Mouse (Mus musculus) liver, embryonic 14.5 days (tissue): Measurements from ENCODE around the gene Gabbr2. TPM values are rescaled to one million over a fixed set of nuclear protein-coding genes. Genes with fewer than 3 reads are reported as not detected.

Source experiments
- ATAC-seq: fragments of 200-750 bp; cut with Nextera tagmentation; 2 replicates; pipeline ENCODE4 v1.8.0; 2017; ENCODE audit warnings: moderate number of reproducible peaks, mild to moderate bottlenecking, moderate library complexity; ENCODE audit not compliant: insufficient read depth
- DNase-seq, 3 experiments: peaks; one replicate each; pipeline ENCODE4 v3.0.0-alpha.2; 2012 to 2013; ENCODE audit warnings: low read depth in 3 of 3, low spot score in 3 of 3
- H3K27ac ChIP-seq: fragments of 300-500 bp; sonication (generic); 2 replicates; pipeline ENCODE4 v1.5.1; 2014; ENCODE audit warnings: moderate library complexity, mild to moderate bottlenecking, control low read depth, inconsistent platforms
- H3K27me3 ChIP-seq: fragments of 300-500 bp; sonication (generic); 2 replicates; pipeline ENCODE4 v1.6.1; 2014; ENCODE audit warnings: mild to moderate bottlenecking, low read length, moderate library complexity; ENCODE audit not compliant: control insufficient read depth, insufficient read depth
- H3K36me3 ChIP-seq: fragments of 300-500 bp; sonication (generic); replicated peaks from 2 replicates; pipeline ENCODE4 v1.6.1; 2014; ENCODE audit warnings: low read depth; ENCODE audit not compliant: control insufficient read depth, insufficient read depth
- H3K4me1 ChIP-seq, 2 experiments: fragments of 200-500 bp in 1 of 2; fragments of 300-500 bp in 1 of 2; sonication (generic) in 1 of 2; replicated peaks; 2 replicates each; pipeline ENCODE4 v1.6.1; 2012 to 2014; ENCODE audit warnings: antibody characterized with exemption in 1 of 2, inconsistent platforms in 1 of 2, low read length in 1 of 2; ENCODE audit not compliant: control insufficient read depth in 2 of 2, insufficient read depth in 2 of 2
- H3K4me2 ChIP-seq: fragments of 300-500 bp; sonication (generic); 2 replicates; pipeline ENCODE4 v1.6.1; 2014; ENCODE audit warnings: low read depth, mild to moderate bottlenecking, control low read depth, moderate library complexity
- H3K4me3 ChIP-seq, 2 experiments: fragments of 200-500 bp in 1 of 2; fragments of 300-500 bp in 1 of 2; sonication (generic) in 1 of 2; 2 replicates each; pipeline ENCODE4 v1.5.1; 2012 to 2014; ENCODE audit warnings: low read depth in 2 of 2, low read length in 2 of 2, mild to moderate bottlenecking in 2 of 2, control low read depth in 1 of 2, inconsistent platforms in 1 of 2, moderate library complexity in 1 of 2; ENCODE audit not compliant: insufficient read depth in 1 of 2
- H3K9ac ChIP-seq: fragments of 300-500 bp; sonication (generic); replicated peaks from 2 replicates; pipeline ENCODE4 v1.6.1; 2014; ENCODE audit warnings: mild to moderate bottlenecking, control low read depth, moderate library complexity
- H3K9me3 ChIP-seq: fragments of 300-500 bp; sonication (generic); 2 replicates; pipeline ENCODE4 v1.6.1; 2016; ENCODE audit warnings: low read length, mixed read lengths; ENCODE audit not compliant: control insufficient read depth
- CTCF ChIP-seq: IDR thresholded peaks from 2 replicates; pipeline ENCODE4 v1.5.1; 2016; ENCODE audit warnings: antibody characterized with exemption, low read depth, control low read depth
- EP300 ChIP-seq: IDR thresholded peaks from 2 replicates; pipeline ENCODE4 v1.6.1; 2016; ENCODE audit warnings: antibody characterized with exemption, low read depth
- WGBS: fragments of 180-500 bp; shearing (Covaris S2); extraction: QIAGEN DNeasy Blood & Tissue Kit; methylation state at CpG from one replicate; pipeline ENCODE4 v1.1.7; 2014; ENCODE audit not compliant: insufficient replicate concordance; 5-methylcytosine and 5-hydroxymethylcytosine counted together
- polyA plus RNA-seq, 2 experiments: library from polyadenylated mRNA; depleted of rRNA in 1 of 2; stranded (reverse) in 1 of 2; unstranded in 1 of 2; fragments of >200 nt; fragmentation: Nextera tagmentation in 1 of 2; extraction: Ambion mirVana in 1 of 2; gene quantifications; 2 replicates each; pipeline versions ENCODE4 v1.2.1 to v1.2.3; 2012 to 2014

Gabbr2 gene
- polyA plus RNA-seq, 2 experiments, result 0.07 TPM; not detected in 1

DNA sequence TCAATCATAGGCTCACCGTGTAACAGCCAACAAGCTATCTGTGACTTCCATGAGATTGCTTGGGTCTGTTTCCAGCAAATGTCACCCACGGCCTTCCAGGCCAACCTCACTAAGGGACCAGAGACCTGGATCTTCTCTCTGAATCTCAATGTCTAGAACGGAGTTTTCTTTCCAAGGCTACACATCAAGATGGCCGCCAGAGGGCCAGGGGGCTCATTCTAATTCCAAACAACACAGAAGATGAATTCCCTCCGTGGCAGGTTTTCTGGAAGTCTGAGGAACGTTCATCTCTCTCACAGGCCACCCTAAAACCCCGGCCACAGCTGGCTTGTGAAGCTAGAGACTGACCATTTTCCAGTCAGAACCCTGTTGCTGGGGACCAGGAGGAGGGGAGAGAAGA, 196.0 kb downstream of the Gabbr2 start:
- Histone ChIP-seq H3K9ac (no peak overlapping the region), H3K4me3 (no peak overlapping the region), H3K4me2 (no peak overlapping the region), H3K36me3 (no peaks in the 10 kb centered on the region), H3K27ac (no peak overlapping the region), H3K4me1 (no peaks in the 10 kb centered on the region), H3K9me3 (no peaks in the 10 kb centered on the region), H3K27me3 (no peaks in the 10 kb centered on the region)
- 48% methylated on average over 7 of the region's 7 CpGs for WGBS
- ATAC-seq, result no peak
- TF ChIP-seq EP300, result no peak
- TF ChIP-seq CTCF, result no peak
- DNase-seq, result no peak

GRCm38 (mm10) chr4:46794583-46794982, 197.1 kb downstream of the Gabbr2 start:
- WGBS, result 59% methylated on average over 7 of the region's 7 CpGs
- Histone ChIP-seq H3K4me3 (no peak overlapping the region), H3K9me3 (no peaks in the 10 kb centered on the region), H3K27ac (no peak overlapping the region), H3K9ac (no peak overlapping the region), H3K4me2 (no peak overlapping the region), H3K27me3 (no peaks in the 10 kb centered on the region), H3K4me1 (no peaks in the 10 kb centered on the region), H3K36me3 (no peaks in the 10 kb centered on the region)
- no peak for ATAC-seq
- TF ChIP-seq CTCF (no peak), EP300 (no peak)
- no peak for DNase-seq

GRCm38 (mm10) chr4:46792280-46793026, 199.2 kb downstream of the Gabbr2 start:
- Histone ChIP-seq H3K27me3 (no peaks in the 10 kb centered on the region), H3K4me1 (no peaks in the 10 kb centered on the region), H3K4me3 (no peak overlapping the region), H3K9me3 (no peaks in the 10 kb centered on the region), H3K9ac (no peak overlapping the region), H3K36me3 (no peaks in the 10 kb centered on the region), H3K4me2 (no peak overlapping the region), H3K27ac (no peak overlapping the region)
- DNase-seq, result no peak
- WGBS, result 61% methylated on average over 9 of the region's 9 CpGs
- no peak for TF ChIP-seq CTCF
- no peak for TF ChIP-seq EP300
- ATAC-seq, result no peak

DNA sequence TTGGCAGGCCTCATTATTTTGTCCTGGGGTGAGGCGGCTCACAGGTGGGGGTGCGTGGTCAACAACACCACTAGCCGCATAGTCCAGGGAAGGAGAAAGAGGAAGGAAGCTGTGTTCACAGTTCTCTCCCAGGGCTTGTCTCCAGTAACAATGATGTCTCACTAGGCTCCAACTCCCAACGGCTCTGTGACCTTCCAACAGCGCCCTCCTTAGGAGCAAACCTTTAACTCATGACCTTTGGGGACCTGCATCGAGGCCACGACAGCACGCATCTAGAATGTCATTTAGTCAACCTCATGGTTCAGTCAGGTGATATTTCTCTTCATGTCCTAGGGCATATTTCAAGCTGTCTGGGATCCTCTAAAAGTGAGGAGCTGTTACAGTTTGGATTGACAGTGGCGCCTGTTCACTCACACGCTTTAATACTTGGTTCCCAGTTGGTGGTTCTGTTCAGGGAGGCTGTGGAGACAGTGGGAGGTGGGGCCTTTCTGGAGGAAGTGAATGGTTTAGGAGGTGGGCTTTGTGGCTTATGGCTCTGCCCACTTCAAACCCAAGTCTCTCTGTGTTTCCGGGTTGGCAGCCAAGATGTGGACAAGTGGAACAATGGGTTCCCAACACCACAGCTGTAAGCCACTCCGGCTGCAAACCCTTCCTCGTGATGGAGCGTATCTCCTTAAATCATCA, 200.3 kb downstream of the Gabbr2 start:
- H3K36me3 ChIP-seq, result no peaks in the 10 kb centered on the region
- 33% methylated on average over 14 of the region's 14 CpGs for WGBS
- no peak overlapping the region for H3K4me2 ChIP-seq
- no peak for ATAC-seq
- H3K9ac ChIP-seq, result no peak overlapping the region
- TF ChIP-seq CTCF, result 0 out of 2 replicates have a peak, but pooled peaks have one; percentile 15
- TF ChIP-seq EP300, result no peak
- DNase-seq, result no peak
- no peak overlapping the region for H3K27ac ChIP-seq
- no peaks in the 10 kb centered on the region for H3K4me1 ChIP-seq
- no peaks in the 10 kb centered on the region for H3K27me3 ChIP-seq
- no peaks in the 10 kb centered on the region for H3K9me3 ChIP-seq
- H3K4me3 ChIP-seq, result no peak overlapping the region

- H3K4me1 ChIP-seq, result no peaks in the 10 kb centered on the region
- H3K36me3 ChIP-seq, result no peaks in the 10 kb centered on the region
- no peaks in the 10 kb centered on the region for H3K27me3 ChIP-seq
- no peak overlapping the region for H3K9ac ChIP-seq
- no peak overlapping the region for H3K27ac ChIP-seq
- H3K9me3 ChIP-seq, result no peaks in the 10 kb centered on the region
- no peak for TF ChIP-seq EP300
- no peak for TF ChIP-seq CTCF
- no peak overlapping the region for H3K4me2 ChIP-seq
- ATAC-seq (no peak), DNase-seq (no peak)
- WGBS, result 57% methylated on average over 9 of the region's 9 CpGs
- H3K4me3 ChIP-seq, result no peak overlapping the region
Measured at GRCm38 (mm10) chr4:46790609-46791267, 200.9 kb downstream of the Gabbr2 start.
